Mouse (Mus musculus): ENCODE data around the gene Phyhd1.

DNA sequence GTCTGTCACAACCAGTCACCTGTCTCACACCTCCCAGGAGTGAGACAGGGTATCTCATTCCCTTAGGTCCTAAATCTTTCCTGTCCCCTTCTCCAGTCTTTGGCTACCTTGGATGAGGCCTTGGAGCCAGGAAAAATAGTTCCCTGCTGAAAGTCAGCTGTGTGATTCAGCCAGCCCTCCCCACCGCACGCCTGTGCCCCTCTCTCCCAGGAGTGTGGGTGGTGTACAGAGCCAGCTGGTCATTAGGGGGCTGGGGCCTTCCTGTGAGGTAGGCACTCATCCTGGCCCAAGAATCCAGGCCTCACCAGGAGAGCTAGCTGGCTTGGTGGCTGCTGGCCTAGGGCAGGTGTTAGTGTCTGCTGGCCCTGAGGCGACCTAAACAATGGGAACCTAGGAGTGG lies 13.5 kb upstream of the Phyhd1 start:
- no peak for TF ChIP-seq NELFE (IDR thresholded peaks at IDR 0.05; ENCODE audit: low read depth, low read length)
- TF ChIP-seq RAD21 (IDR thresholded peaks at IDR 0.05; ENCODE audit: low read depth, low read length) = no peak
- no peak for TF ChIP-seq POLR2A (IDR thresholded peaks at IDR 0.05; ENCODE audit: control insufficient read depth in 1 of 2, insufficient read depth in 1 of 2, low read depth in 1 of 2, low read length in 2 of 2, poor library complexity in 1 of 2)
- no peak for TF ChIP-seq USF1 (IDR thresholded peaks at IDR 0.05; ENCODE audit: low read depth, low read length)
- no peak for TF ChIP-seq GATA1 (IDR thresholded peaks at IDR 0.05; ENCODE audit: low read depth, low read length)
- no peak for TF ChIP-seq CTCF (IDR thresholded peaks at IDR 0.05 in 2 of 3, conservative IDR thresholded peaks at IDR 0.05 in 1 of 3; ENCODE audit: control insufficient read depth in 1 of 3, insufficient read depth in 1 of 3, low read depth in 2 of 3, low read length in 3 of 3, poor library complexity in 1 of 3, severe bottlenecking in 1 of 3)
- TF ChIP-seq ELF1 (IDR thresholded peaks at IDR 0.05; ENCODE audit: low read depth, low read length) = no peak
- no peak for TF ChIP-seq TCF12 (IDR thresholded peaks at IDR 0.05; ENCODE audit: low read depth, low read length)

All from MEL (cell line).